Mouse (Mus musculus) heart, adult 9 months (tissue): ENCODE data around the gene Mettl7a3.
"Not testable (repeated sequence)": the region's sequence is repeated elsewhere in the genome, so short reads cannot be mapped to it uniquely, and the experiment has no call there.

Source experiments
- DNase-seq, 2 experiments: peaks; one replicate each; pipeline ENCODE4 v3.0.0; 2022; ENCODE audit warnings: low spot score in 2 of 2

The Mettl7a3 gene

GRCm38 (mm10) chr15:100330739-100331138 lies 4.0 kb upstream of the Mettl7a3 start:
- DNase-seq, result no peak

GRCm38 (mm10) chr15:100332077-100332961 lies 2.4 kb upstream of the Mettl7a3 start:
- peak in 1 of 2 experiments; percentile 9 for DNase-seq

GRCm38 (mm10) chr15:100337328-100337727 lies 2.6 kb downstream of the Mettl7a3 start:
- DNase-seq, result not testable (repeated sequence)

GRCm38 (mm10) chr15:100337847-100338246 lies 3.1 kb downstream of the Mettl7a3 start:
- peak in 1 of 2 experiments; percentile 28 for DNase-seq

- DNase-seq, result not testable (repeated sequence)
Observed at GRCm38 (mm10) chr15:100341314-100341980, 6.7 kb downstream of the Mettl7a3 start.

GRCm38 (mm10) chr15:100345484-100345883 lies 10.8 kb downstream of the Mettl7a3 start:
- peak; percentile 43 to 63 for DNase-seq

- DNase-seq, result no peak
Observed at GRCm38 (mm10) chr15:100346761-100347160, 12.0 kb downstream of the Mettl7a3 start.

- no peak for DNase-seq
Observed at GRCm38 (mm10) chr15:100349496-100349895, 14.8 kb downstream of the Mettl7a3 start.

GRCm38 (mm10) chr15:100351501-100352060 lies 16.9 kb downstream of the Mettl7a3 start:
- no peak for DNase-seq

- DNase-seq, result no peak
Observed at GRCm38 (mm10) chr15:100352711-100353250, 18.1 kb downstream of the Mettl7a3 start, which contains the start of the genes Methig1 and Mettl7a2. Gene Methig1 (plus strand): TSS chr15:100353149. Gene Mettl7a2 (plus strand): TSS chr15:100353200.

GRCm38 (mm10) chr15:100353399-100353798 lies 18.7 kb downstream of the Mettl7a3 start:
- not testable (repeated sequence) for DNase-seq

- no peak for DNase-seq
Observed at GRCm38 (mm10) chr15:100355876-100356275, 21.1 kb downstream of the Mettl7a3 start.

GRCm38 (mm10) chr15:100364242-100364641 lies 29.5 kb downstream of the Mettl7a3 start, which contains the start of gene Higd1c:
Gene Higd1c (plus strand): TSS chr15:100364542.
- no peak for DNase-seq

GRCm38 (mm10) chr15:100365967-100366366 lies 31.2 kb downstream of the Mettl7a3 start:
- not testable (repeated sequence) for DNase-seq

- no peak for DNase-seq
Observed at GRCm38 (mm10) chr15:100367119-100367518, 32.4 kb downstream of the Mettl7a3 start.

- peak; percentile 12 to 54 for DNase-seq
Observed at GRCm38 (mm10) chr15:100375066-100375465, 40.3 kb downstream of the Mettl7a3 start.

- not testable (repeated sequence) for DNase-seq
Observed at GRCm38 (mm10) chr15:100377847-100378505, 43.2 kb downstream of the Mettl7a3 start.

- DNase-seq, result no peak
Observed at GRCm38 (mm10) chr15:100379658-100380057, 44.9 kb downstream of the Mettl7a3 start.

- no peak for DNase-seq
Observed at GRCm38 (mm10) chr15:100380104-100380503, 45.4 kb downstream of the Mettl7a3 start.

- no peak for DNase-seq
Observed at GRCm38 (mm10) chr15:100385705-100386104, 51.0 kb downstream of the Mettl7a3 start.

- no peak for DNase-seq
Observed at GRCm38 (mm10) chr15:100387544-100388223, 53.0 kb downstream of the Mettl7a3 start.
